Mouse (Mus musculus) myocyte (in vitro differentiated cells): ENCODE results near the gene Fos. TPM values are rescaled to one million over a fixed set of nuclear protein-coding genes. Genes with fewer than 3 reads are reported as not detected.

ENCODE experiments used
- H3K27me3 ChIP-seq: one replicate; pipeline ENCODE4 v1.6.1; 2011; ENCODE audit not compliant: control insufficient read depth, insufficient read depth, insufficient read length
- H3K36me3 ChIP-seq: one replicate; pipeline ENCODE4 v1.6.1; 2011; ENCODE audit not compliant: control insufficient read depth, insufficient read depth
- H3K4me2 ChIP-seq: one replicate; pipeline ENCODE4 v1.6.1; 2011; ENCODE audit warnings: low read depth, control low read depth
- H3K4me3 ChIP-seq: one replicate; pipeline ENCODE4 v1.5.1; 2011; ENCODE audit warnings: mild to moderate bottlenecking, control low read depth, moderate library complexity
- H3K79me2 ChIP-seq: one replicate; pipeline ENCODE4 v1.6.1; 2011; ENCODE audit not compliant: control insufficient read depth, insufficient read depth
- H3ac ChIP-seq: one replicate; pipeline ENCODE4 v1.6.1; 2011; ENCODE audit not compliant: control insufficient read depth, insufficient read length
- CEBPB ChIP-seq: IDR thresholded peaks from 2 replicates; pipeline ENCODE4 v1.6.1; 2011; ENCODE audit warnings: mild to moderate bottlenecking, moderate library complexity; ENCODE audit not compliant: poor library complexity, insufficient read depth, severe bottlenecking
- E2F4 ChIP-seq: IDR thresholded peaks from one replicate; pipeline ENCODE4 v1.6.1; 2011; ENCODE audit warnings: mild to moderate bottlenecking, control low read depth, moderate library complexity; ENCODE audit not compliant: insufficient read depth
- MAX ChIP-seq: IDR thresholded peaks from one replicate; pipeline ENCODE4 v1.6.1; 2011; ENCODE audit warnings: low read depth, mild to moderate bottlenecking, control low read depth
- MYOD1 ChIP-seq, 3 experiments: IDR thresholded peaks; one replicate each; pipeline ENCODE4 v1.6.1; 2011; ENCODE audit warnings: control low read depth in 2 of 3, low read depth in 2 of 3, mild to moderate bottlenecking in 2 of 3, moderate library complexity in 1 of 3; ENCODE audit not compliant: insufficient read length in 2 of 3, control insufficient read depth in 1 of 3
- MYOG ChIP-seq, 3 experiments: IDR thresholded peaks; one replicate each; pipeline ENCODE4 v1.6.1; 2011; ENCODE audit warnings: control low read depth in 2 of 3, low read depth in 2 of 3, mild to moderate bottlenecking in 2 of 3; ENCODE audit not compliant: insufficient read length in 2 of 3, control insufficient read depth in 1 of 3, insufficient read depth in 1 of 3
- POLR2A ChIP-seq: IDR thresholded peaks from one replicate; pipeline ENCODE4 v1.6.1; 2011; ENCODE audit warnings: low read depth, mild to moderate bottlenecking, control low read depth, moderate library complexity; ENCODE audit not compliant: insufficient read length
- POLR2AphosphoS2 ChIP-seq: IDR thresholded peaks from one replicate; pipeline ENCODE4 v1.6.1; 2011; ENCODE audit warnings: low read depth, control low read depth; ENCODE audit not compliant: insufficient read length
- REST ChIP-seq: IDR thresholded peaks from one replicate; pipeline ENCODE4 v1.6.1; 2011; ENCODE audit warnings: mild to moderate bottlenecking, control low read depth, moderate library complexity; ENCODE audit not compliant: insufficient read depth, insufficient read length
- SRF ChIP-seq: IDR thresholded peaks from one replicate; pipeline ENCODE4 v1.6.1; 2011; ENCODE audit warnings: low read depth; ENCODE audit not compliant: control insufficient read depth, insufficient read length
- TCF12 ChIP-seq: IDR thresholded peaks from one replicate; pipeline ENCODE4 v1.6.1; 2011; ENCODE audit warnings: mild to moderate bottlenecking, control low read depth; ENCODE audit not compliant: poor library complexity, insufficient read depth, severe bottlenecking
- TCF3 ChIP-seq: IDR thresholded peaks from one replicate; pipeline ENCODE4 v1.6.1; 2011; ENCODE audit warnings: low read depth, control low read depth; ENCODE audit not compliant: insufficient read length
- USF1 ChIP-seq: IDR thresholded peaks from one replicate; pipeline ENCODE4 v1.6.1; 2011; ENCODE audit warnings: low read depth, mild to moderate bottlenecking, control low read depth, moderate library complexity
- polyA plus RNA-seq: library from polyadenylated mRNA; unstranded; fragments of >200 nt; fragmentation: generic; extraction: Trizol; gene quantifications from one replicate; pipeline ENCODE4 v1.2.1, GENCODE M21; 2012; ENCODE audit warnings: missing spikeins

Gene Fos
- polyA plus RNA-seq, 1 experiment, result 3.1 TPM

GRCm38 (mm10) chr12:85456966-85457505 lies 16.7 kb upstream of the Fos start:
- H3ac ChIP-seq, result no peak overlapping the region
- TF ChIP-seq TCF3, result no peak
- no peak for TF ChIP-seq SRF
- no peak for TF ChIP-seq CEBPB
- TF ChIP-seq MAX, result no peak
- TF ChIP-seq USF1, result no peak
- no peak for TF ChIP-seq TCF12
- TF ChIP-seq REST, result no peak
- no peak for TF ChIP-seq E2F4
- TF ChIP-seq POLR2AphosphoS2, result no peak
- TF ChIP-seq MYOG (IDR thresholded peaks at IDR 0.05; ENCODE audit: control insufficient read depth in 1 of 3, insufficient read depth in 1 of 3, insufficient read length in 2 of 3, low read depth in 2 of 3), result no peak
- H3K4me2 ChIP-seq, result peak overlapping the region; percentile 96

GRCm38 (mm10) chr12:85459820-85460219 lies 13.9 kb upstream of the Fos start:
- no peak overlapping the region for H3K4me2 ChIP-seq
- TF ChIP-seq MYOG (IDR thresholded peaks at IDR 0.05; ENCODE audit: control insufficient read depth in 1 of 3, insufficient read depth in 1 of 3, insufficient read length in 2 of 3, low read depth in 2 of 3) (no peak), SRF (no peak), TCF12 (no peak), TCF3 (no peak), POLR2AphosphoS2 (no peak), REST (no peak), E2F4 (no peak), MAX (no peak), POLR2A (no peak), MYOD1 (IDR thresholded peaks at IDR 0.05; ENCODE audit: control insufficient read depth in 1 of 3, insufficient read length in 2 of 3, low read depth in 2 of 3) (no peak), CEBPB (no peak), USF1 (no peak)
- H3ac ChIP-seq, result no peak overlapping the region
- H3K27me3 ChIP-seq, result no peaks in the 10 kb centered on the region
- no peaks in the 10 kb centered on the region for H3K79me2 ChIP-seq
- no peaks in the 10 kb centered on the region for H3K36me3 ChIP-seq
- no peak overlapping the region for H3K4me3 ChIP-seq

More at GRCm38 (mm10) chr12:85456966-85457505, 16.7 kb upstream of the Fos start:
- Histone ChIP-seq H3K4me3 (no peak overlapping the region), H3K36me3 (no peaks in the 10 kb centered on the region), H3K79me2 (no peaks in the 10 kb centered on the region), H3K27me3 (no peaks in the 10 kb centered on the region)

- no peak for TF ChIP-seq MAX
- peak; percentile 36 for TF ChIP-seq POLR2A
- peak in 1 of 3 experiments; percentile 2 for TF ChIP-seq MYOD1 (IDR thresholded peaks at IDR 0.05; ENCODE audit: control insufficient read depth in 1 of 3, insufficient read length in 2 of 3, low read depth in 2 of 3)
- no peak for TF ChIP-seq E2F4
- TF ChIP-seq SRF, result no peak
- no peak overlapping the region for H3ac ChIP-seq
- no peak overlapping the region for H3K4me3 ChIP-seq
- H3K79me2 ChIP-seq, result no peaks in the 10 kb centered on the region
- no peaks in the 10 kb centered on the region for H3K36me3 ChIP-seq
- no peaks in the 10 kb centered on the region for H3K27me3 ChIP-seq
- H3K4me2 ChIP-seq, result peak overlapping the region; percentile 66
Measured at GRCm38 (mm10) chr12:85461913-85462663, 11.6 kb upstream of the Fos start.

- H3ac ChIP-seq, result no peak overlapping the region
- H3K36me3 ChIP-seq, result no peaks in the 10 kb centered on the region
- peak overlapping the region; percentile 55 for H3K4me2 ChIP-seq
- TF ChIP-seq REST (no peak), SRF (no peak), CEBPB (no peak), USF1 (no peak), TCF12 (no peak), MYOG (IDR thresholded peaks at IDR 0.05; ENCODE audit: control insufficient read depth in 1 of 3, insufficient read depth in 1 of 3, insufficient read length in 2 of 3, low read depth in 2 of 3) (no peak), POLR2AphosphoS2 (no peak), TCF3 (no peak), MAX (no peak), POLR2A (no peak), E2F4 (no peak), MYOD1 (IDR thresholded peaks at IDR 0.05; ENCODE audit: control insufficient read depth in 1 of 3, insufficient read length in 2 of 3, low read depth in 2 of 3) (no peak)
- H3K27me3 ChIP-seq, result no peaks in the 10 kb centered on the region
- H3K79me2 ChIP-seq, result no peaks in the 10 kb centered on the region
- H3K4me3 ChIP-seq, result no peak overlapping the region
Measured at GRCm38 (mm10) chr12:85462802-85463201, 10.9 kb upstream of the Fos start.

GRCm38 (mm10) chr12:85464431-85464830 lies 9.3 kb upstream of the Fos start:
- Histone ChIP-seq H3K79me2 (no peaks in the 10 kb centered on the region), H3K36me3 (no peaks in the 10 kb centered on the region), H3K27me3 (no peaks in the 10 kb centered on the region), H3ac (no peak overlapping the region), H3K4me3 (no peak overlapping the region), H3K4me2 (no peak overlapping the region)
- TF ChIP-seq POLR2AphosphoS2 (no peak), E2F4 (no peak), SRF (no peak), CEBPB (no peak), MAX (no peak), TCF3 (no peak), USF1 (no peak), MYOD1 (IDR thresholded peaks at IDR 0.05; ENCODE audit: control insufficient read depth in 1 of 3, insufficient read length in 2 of 3, low read depth in 2 of 3) (no peak), POLR2A (no peak), MYOG (IDR thresholded peaks at IDR 0.05; ENCODE audit: control insufficient read depth in 1 of 3, insufficient read depth in 1 of 3, insufficient read length in 2 of 3, low read depth in 2 of 3) (no peak), TCF12 (no peak), REST (no peak)
